Mouse (Mus musculus) adrenal gland, adult 8-10 months (tissue): ENCODE measurements around the gene Zdbf2. TPM values are rescaled to one million over a fixed set of nuclear protein-coding genes. Genes with fewer than 3 reads are reported as not detected.
"Not testable (repeated sequence)": the region's sequence is repeated elsewhere in the genome, so short reads cannot be mapped to it uniquely, and the experiment has no call there.

Experiments used
- DNase-seq: peaks from one replicate; pipeline ENCODE4 v3.0.0; 2022
- microRNA-seq, 2 experiments: library from miRNA; unstranded; fragments of <30 nt; microRNA quantifications; one replicate each; pipeline ENCODE4 v1.2.0; 2022
- total RNA-seq, 4 experiments: library from RNA; stranded (reverse); gene quantifications; 2 replicates each; pipeline ENCODE4 v1.2.4; 2022

Gene Zdbf2
- total RNA-seq, 4 experiments from 2014 or later: 6.2 to 12.0 (median 9.7) TPM

- DNase-seq: no peak
These were observed 7.6 kb upstream of the Zdbf2 start for GRCm38 (mm10) chr1:63265461-63265860.

GRCm38 (mm10) chr1:63266121-63266520 is 6.9 kb upstream of the Zdbf2 start:
- DNase-seq: no peak

GRCm38 (mm10) chr1:63266716-63267115 is 6.3 kb upstream of the Zdbf2 start:
- no peak for DNase-seq

- no peak for DNase-seq
These were observed 865 bp upstream of the Zdbf2 start for GRCm38 (mm10) chr1:63272125-63272675.

GRCm38 (mm10) chr1:63273339-63273951 is 380 bp downstream of the Zdbf2 start:
- DNase-seq: no peak

GRCm38 (mm10) chr1:63274046-63274730 is 1.1 kb downstream of the Zdbf2 start:
- no peak for DNase-seq

GRCm38 (mm10) chr1:63278106-63278505 is 5.0 kb downstream of the Zdbf2 start:
- no peak for DNase-seq

GRCm38 (mm10) chr1:63293965-63294364 is 20.9 kb downstream of the Zdbf2 start:
- no peak for DNase-seq

GRCm38 (mm10) chr1:63309661-63310060 is 36.6 kb downstream of the Zdbf2 start:
- no peak for DNase-seq

- DNase-seq: not testable (repeated sequence)
These were observed 50.6 kb downstream of the Zdbf2 start for GRCm38 (mm10) chr1:63323565-63324132.

Small RNA genes lying within 50 kb of the gene (microRNA-seq; reads per million reads assigned to microRNA genes)
- 0.17 to 0.18 reads per million in 2 experiments for gene Gm24513

Other genes with a start within 250 kb of the Zdbf2 start
- gene Ino80d, start 158.6 kb upstream of the Zdbf2 start, total RNA-seq: 10 to 100 TPM; 27.2 to 40.6 (median 31.4) TPM
- gene Eef1b2, start 96.4 kb upstream of the Zdbf2 start, total RNA-seq: 100 to 1,000 TPM; 529 to 647 (median 593) TPM
- 100 to 1,000 TPM; 185 to 263 (median 226) TPM for gene Ndufs1, start 96.4 kb upstream of the Zdbf2 start, total RNA-seq
- under 1 TPM in 3 of 4 experiments, not detected in 1; 0.23 to 0.42 (median 0.38) TPM for gene Gpr1, start 58.7 kb upstream of the Zdbf2 start, total RNA-seq
- 10 to 100 TPM; 15.3 to 33.0 (median 21.5) TPM for gene Adam23, start 172.6 kb downstream of the Zdbf2 start, total RNA-seq